Mouse (Mus musculus) inflammation-experienced regulatory T-cells, adult 6 months (primary cell): ENCODE data around the gene H2-Aa. TPM values are rescaled to one million over a fixed set of nuclear protein-coding genes. Genes with fewer than 3 reads are reported as not detected.
"Not testable (repeated sequence)": the region's sequence is repeated elsewhere in the genome, so short reads cannot be mapped to it uniquely, and the experiment has no call there.

Experiments used
- ATAC-seq: one replicate; pipeline ENCODE4 v1.8.0; 2017
- polyA plus RNA-seq, 3 experiments: library from polyadenylated mRNA; unstranded; fragments of 100-300 nt; shearing (Covaris generic); gene quantifications; one replicate each; pipeline ENCODE4 v1.2.1; 2017

H2-Aa gene
- polyA plus RNA-seq: 10 to 100 TPM in 2 of 3 experiments, 1 to 10 TPM in 1; 9.3 to 75.1 (median 44.7) TPM

DNA sequence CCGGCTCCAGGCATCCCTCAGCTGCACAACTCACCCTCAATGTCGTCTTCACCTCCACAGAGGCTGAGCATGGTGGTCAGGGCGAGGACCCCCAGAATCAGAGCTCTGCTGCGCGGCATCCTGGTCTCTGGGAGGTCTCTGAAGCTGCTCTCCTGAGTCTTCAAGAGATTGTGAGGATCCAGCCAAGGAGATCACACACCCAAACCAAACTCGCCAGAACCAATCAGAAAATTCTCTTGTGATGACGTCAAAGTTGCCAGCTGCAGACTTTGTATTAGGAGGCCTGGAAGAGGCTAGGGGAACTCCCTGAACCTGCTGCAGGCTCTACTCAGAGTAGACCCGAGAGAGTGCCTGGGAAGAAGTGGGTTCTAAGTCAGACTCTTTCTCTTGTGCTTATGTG is at the start of gene H2-Aa:
TSS of gene H2-Aa (minus strand) at position 176 of the 400 bp plus-strand sequence.
- ATAC-seq: peak; percentile 99

DNA sequence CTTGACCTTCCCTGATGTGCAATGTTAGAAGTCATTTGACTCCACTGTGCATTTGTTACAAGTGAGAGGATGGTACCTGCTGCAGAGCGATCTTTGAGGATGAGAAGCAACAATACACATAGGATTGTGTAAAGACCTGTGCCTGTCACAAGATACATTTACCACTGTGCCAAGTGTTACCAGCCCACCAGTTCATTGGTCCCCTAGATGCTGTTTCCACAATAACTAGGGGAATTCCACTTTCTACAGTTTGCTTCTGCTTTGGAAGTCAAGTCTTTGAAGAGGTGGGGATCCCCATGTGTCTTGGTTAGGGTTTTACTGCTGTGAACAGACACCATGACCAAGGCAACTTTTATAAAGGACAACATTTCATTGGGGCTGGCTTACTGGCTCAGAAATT is 43.6 kb upstream of the H2-Aa start:
- no peak for ATAC-seq

DNA sequence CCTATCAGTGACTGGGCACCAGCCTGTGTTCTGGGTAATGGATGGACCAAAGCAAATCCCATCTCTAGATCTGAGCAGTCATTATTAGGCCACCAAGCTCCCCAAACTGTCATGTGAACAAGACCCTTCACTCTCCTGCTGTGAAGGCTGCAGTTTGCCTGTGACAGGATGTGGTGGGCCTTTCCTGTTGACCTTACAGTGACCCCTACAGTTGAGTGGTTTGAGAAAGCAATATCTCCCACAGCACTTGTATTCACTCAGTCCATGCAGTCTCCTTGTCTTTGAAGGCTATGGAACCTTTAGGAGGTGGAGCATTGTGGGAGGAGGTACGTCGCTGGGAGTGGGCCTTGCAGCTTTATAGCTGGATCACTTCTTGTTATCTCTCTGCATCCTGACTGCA is 42.2 kb upstream of the H2-Aa start:
- peak; percentile 82 for ATAC-seq

- no peak for ATAC-seq
Measured at GRCm38 (mm10) chr17:34326373-34326772, 38.8 kb upstream of the H2-Aa start.

DNA sequence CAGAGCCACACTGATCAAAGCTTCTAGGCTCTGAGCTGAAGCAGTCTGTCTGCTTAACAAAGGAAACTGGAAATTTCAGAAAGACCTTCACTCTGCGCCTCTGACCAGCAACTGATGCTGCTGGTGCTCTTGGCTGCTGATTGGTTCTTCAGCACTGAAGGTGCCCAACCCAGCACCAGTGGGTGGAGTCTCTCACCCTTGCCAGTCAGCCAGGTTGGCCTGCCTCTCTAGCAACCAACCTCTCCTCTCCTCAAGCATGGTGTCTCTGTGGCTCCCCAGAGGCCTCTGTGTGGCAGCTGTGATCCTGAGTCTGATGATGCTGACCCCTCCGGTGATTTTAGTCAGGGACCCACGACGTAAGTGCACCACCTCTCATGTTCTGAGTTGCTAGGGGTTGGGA is 37.8 kb upstream of the H2-Aa start, which contains the start of gene H2-Eb2:
TSS of gene H2-Eb2 (plus strand) at position 230 of the 400 bp plus-strand sequence.
- ATAC-seq: no peak

- ATAC-seq: no peak
Measured at GRCm38 (mm10) chr17:34317275-34317674, 29.7 kb upstream of the H2-Aa start.

- no peak for ATAC-seq
Measured at GRCm38 (mm10) chr17:34316697-34317096, 29.1 kb upstream of the H2-Aa start.

DNA sequence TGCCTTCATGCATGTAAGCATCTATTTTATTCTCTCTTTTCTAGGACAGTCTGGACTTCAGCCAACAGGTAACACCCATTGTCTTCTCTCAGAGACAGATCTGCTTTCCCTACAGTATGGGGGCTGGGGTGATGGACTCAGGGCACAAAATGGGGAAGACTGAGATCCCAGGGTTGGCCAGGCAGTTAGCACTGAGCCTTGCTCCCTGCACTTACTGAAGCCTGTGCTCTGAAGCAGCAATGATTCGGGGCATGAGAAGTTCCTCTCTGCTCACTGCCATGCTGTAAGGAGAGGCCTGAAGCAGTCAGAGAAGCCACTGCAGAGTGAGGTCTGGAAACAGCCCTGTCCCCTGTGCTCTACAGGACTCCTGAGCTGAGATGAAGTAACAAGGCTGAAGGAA is 27.9 kb upstream of the H2-Aa start:
- ATAC-seq: no peak

GRCm38 (mm10) chr17:34314286-34314685 is 26.7 kb upstream of the H2-Aa start:
- ATAC-seq: no peak

GRCm38 (mm10) chr17:34313393-34313792 is 25.8 kb upstream of the H2-Aa start:
- ATAC-seq: peak; percentile 61

GRCm38 (mm10) chr17:34312185-34312584 is 24.6 kb upstream of the H2-Aa start:
- no peak for ATAC-seq

GRCm38 (mm10) chr17:34310526-34310925 is 22.9 kb upstream of the H2-Aa start:
- ATAC-seq: not testable (repeated sequence)

DNA sequence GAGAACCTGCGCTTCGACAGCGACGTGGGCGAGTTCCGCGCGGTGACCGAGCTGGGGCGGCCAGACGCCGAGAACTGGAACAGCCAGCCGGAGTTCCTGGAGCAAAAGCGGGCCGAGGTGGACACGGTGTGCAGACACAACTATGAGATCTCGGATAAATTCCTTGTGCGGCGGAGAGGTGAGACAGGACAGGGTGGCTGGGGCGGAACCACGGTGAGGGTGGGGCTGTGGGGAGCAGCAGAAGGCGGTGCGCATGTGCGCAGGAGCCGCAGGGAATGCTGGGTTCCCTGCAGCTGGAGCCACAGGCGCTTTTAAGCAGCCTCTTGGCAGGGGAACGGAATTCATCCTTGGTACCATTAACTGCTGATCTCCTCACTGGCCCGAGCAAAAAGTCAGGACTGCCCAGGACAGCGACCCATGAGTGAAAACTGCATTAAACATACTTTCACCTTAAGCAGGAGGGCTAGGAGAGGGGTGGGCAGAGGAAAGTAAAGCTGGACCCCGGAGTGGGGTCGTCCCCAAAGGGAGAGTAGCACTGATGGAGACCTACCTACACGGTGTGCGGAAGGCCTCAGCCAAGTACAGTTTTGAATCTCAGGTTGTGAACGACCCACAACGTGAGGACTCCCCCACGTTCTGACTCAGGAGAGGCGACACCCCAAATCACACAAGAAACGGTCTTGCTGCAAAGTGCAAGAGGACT is 22.2 kb upstream of the H2-Aa start:
- no peak for ATAC-seq

GRCm38 (mm10) chr17:34309225-34309624 is 21.6 kb upstream of the H2-Aa start:
- no peak for ATAC-seq

GRCm38 (mm10) chr17:34308161-34308560 is 20.5 kb upstream of the H2-Aa start:
- ATAC-seq: no peak

DNA sequence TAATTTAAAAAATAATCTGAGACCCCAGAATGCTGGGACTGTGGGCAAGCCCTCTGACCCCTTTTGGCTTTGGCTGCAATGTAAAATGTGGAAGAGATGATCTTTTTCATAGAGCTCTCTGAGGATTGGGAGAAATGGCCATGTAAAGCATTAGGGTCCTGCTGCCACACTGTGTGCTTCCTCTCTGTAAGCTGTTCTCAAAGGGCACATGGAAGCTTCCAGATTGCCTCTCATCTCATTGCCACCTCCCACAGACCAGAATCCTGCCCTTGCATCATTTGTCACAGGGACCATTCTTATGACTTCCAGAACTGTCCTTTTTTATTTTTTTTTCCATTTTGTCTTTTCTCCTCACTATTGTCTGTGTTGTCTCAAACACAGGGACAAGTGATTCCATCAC is 19.6 kb upstream of the H2-Aa start:
- no peak for ATAC-seq

- ATAC-seq: no peak
Measured at GRCm38 (mm10) chr17:34306407-34306806, 18.8 kb upstream of the H2-Aa start.

DNA sequence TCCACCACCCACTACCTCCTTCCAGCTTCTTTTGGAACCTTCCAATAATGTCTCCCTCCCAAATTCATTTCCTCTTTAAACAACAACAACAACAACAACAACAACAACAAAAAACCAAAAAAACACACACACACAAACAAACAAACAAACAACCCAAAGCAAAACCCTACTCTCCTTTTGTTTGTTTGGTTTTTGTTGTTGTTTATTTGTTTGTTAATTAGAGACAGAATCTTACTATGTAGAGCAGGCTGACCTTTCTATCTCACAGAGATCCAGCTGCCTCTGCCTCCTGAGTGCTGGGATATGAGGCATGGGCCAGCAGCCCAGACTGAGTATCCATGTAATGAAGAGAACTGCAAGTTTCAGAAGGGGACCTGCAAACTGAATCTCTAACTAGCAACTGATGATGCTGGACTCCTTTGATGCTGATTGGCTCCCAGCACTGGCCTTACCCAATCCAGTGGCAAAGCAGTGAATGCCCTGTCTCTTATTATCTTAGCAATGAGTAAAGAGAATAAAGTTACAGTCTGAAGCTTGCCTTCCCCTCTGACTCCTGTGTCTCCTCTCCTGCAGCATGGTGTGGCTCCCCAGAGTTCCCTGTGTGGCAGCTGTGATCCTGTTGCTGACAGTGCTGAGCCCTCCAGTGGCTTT is 17.9 kb upstream of the H2-Aa start, which contains the start of gene H2-Eb1:
TSS of gene H2-Eb1 (plus strand) at position 488 of the 651 bp plus-strand sequence.
- ATAC-seq: peak; percentile 85

DNA sequence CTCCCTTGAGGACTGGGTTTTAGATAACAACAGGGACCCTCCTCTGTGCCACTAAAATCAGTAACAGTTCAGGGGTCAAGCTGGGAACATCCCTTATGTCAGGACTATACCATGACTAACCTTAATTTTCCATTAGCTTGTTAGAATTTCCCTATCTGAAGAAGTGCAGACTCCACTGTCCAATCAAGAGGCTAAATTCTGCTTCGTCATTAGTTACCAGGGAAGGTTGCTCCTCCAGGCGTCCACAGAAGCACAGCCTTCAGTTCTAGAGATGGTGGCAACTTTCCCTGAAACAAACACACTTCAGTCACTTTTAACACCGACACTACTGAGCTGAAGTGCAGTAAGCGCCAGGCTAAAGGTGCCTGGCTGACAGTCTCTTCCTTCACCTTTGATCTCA is 17.1 kb upstream of the H2-Aa start:
- peak; percentile 76 for ATAC-seq

DNA sequence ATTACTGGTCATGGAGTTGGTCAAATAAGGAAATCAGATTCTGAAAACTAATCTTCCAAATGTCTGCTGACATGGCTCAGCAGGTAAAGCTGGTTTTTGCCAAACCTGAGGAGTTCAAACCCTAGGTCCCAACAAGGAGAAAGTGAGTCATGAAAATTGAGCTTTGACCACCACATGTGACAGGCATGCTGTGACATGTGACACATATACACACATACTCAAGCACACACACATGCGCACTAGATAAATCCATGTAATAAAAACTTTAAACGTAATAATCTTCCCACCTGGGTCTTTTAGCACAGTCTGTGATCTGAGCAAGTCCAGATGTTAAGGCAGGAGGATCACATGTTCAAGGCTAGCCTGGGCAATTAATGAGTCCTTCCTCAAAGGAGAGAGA is 16.2 kb upstream of the H2-Aa start:
- no peak for ATAC-seq

DNA sequence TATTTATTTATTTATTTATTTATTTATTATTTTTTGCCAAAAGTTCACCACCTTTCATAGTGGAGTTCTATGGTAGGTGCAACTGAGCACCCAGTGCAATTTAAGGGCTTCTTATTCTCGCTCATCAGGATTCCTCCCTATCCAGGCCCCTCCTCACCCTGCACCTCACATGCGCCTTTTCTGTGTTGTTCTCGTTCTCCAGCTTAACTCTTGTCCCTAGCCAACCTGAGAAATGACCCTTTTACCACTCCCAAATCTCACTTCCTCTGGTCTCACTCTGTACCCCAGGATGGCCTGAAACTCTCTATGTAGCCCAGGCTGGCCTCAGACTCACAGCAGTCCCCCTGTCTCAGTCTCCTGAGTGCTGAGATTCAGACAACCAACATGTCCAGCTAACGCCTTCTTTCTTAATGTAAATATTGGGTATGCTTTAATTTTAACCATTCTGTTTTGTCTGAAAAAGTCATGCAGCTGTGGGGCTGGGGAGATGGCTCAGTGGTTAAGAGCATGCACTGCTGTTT is 14.1 kb upstream of the H2-Aa start:
- ATAC-seq: no peak

DNA sequence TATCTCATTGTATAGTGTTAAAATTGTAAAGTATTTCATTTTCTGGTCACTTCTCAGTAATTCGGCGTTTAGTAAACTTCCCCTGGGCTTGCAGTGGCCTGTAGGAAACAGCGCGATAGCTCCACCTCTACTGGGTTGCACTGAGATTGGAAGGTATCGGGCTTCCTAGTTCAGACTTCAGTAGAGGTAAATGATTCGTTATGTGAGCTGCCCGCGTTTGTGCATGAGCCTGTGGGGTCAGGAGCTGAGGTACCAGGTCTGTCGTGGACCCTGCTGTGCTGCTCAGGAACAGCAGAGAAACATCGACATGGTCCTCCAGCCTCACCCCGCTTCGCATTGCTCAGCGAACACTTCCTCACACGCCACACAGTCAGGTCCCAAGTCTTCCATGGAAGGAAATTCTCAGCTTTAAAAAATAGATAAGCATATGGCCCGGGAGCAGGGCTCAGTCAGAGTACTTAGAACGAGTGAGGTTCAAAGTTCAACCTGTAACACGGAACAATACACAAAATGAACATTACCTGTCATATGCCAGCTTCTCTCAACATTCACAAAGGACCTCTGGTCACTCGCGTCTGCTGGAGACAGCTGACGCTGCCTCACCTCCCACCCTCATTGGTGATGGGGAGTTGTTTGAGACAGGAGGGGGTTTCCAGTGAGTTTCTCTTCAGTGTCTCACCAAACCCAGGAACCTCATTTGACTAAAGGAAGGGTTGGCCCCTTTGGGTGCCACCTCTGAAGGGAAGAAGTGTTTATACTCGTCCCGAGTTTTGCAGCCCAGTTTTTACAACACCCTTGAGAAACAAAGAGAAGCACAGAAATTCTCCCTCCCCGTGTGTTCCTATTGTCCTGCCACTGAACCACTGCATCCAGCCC is 13.3 kb upstream of the H2-Aa start:
- ATAC-seq: no peak

- no peak for ATAC-seq
Measured at GRCm38 (mm10) chr17:34300071-34300470, 12.4 kb upstream of the H2-Aa start.
